Mouse (Mus musculus): Measurements from ENCODE around the gene Rac2. TPM values are rescaled to one million over a fixed set of nuclear protein-coding genes. Genes with fewer than 3 reads are reported as not detected.
A peak's percentile ranks its signal among the peaks of the same experiment; 100 is the strongest.

Gene Rac2
- total RNA-seq, 2 experiments from 2014 or later = 1.4 to 1.7 TPM

GRCm38 (mm10) chr15:78521892-78522291 is 50.7 kb downstream of the Rac2 start:
- Histone ChIP-seq H3K4me3 (no peak overlapping the region), H3K27ac (peak overlapping the region; percentile 69)
- intact Hi-C loops (cut with DNase I) = no loop called here
- no peak for TF ChIP-seq CTCF (IDR thresholded peaks at IDR 0.05)
- DNase-seq = no peak

GRCm38 (mm10) chr15:78521331-78521730 is 51.3 kb downstream of the Rac2 start:
- intact Hi-C loops (cut with DNase I) = no loop called here
- Histone ChIP-seq H3K4me3 (no peak overlapping the region), H3K27ac (peak overlapping the region; percentile 69)
- peak; percentile 66 for DNase-seq
- TF ChIP-seq CTCF (IDR thresholded peaks at IDR 0.05) = no peak

GRCm38 (mm10) chr15:78520112-78520715 is 52.4 kb downstream of the Rac2 start:
- no peak overlapping the region for H3K4me3 ChIP-seq
- H3K27ac ChIP-seq = peak overlapping the region; percentile 83
- peak; percentile 70 for DNase-seq
- TF ChIP-seq CTCF (IDR thresholded peaks at IDR 0.05) = no peak
- intact Hi-C loops (cut with DNase I) = no loop called here

GRCm38 (mm10) chr15:78518221-78518620 is 54.4 kb downstream of the Rac2 start:
- peak overlapping the region; percentile 28; the same call in 1 of the 2 replicates for H3K27ac ChIP-seq
- intact Hi-C loops (cut with DNase I) = loop anchor here (5.0 kb wide), 1 partner anchor 269 kb away; no protein-coding TSS in a partner anchor
- no peak for TF ChIP-seq CTCF (IDR thresholded peaks at IDR 0.05)
- no peak for DNase-seq
- no peak overlapping the region for H3K4me3 ChIP-seq

- no peak for TF ChIP-seq CTCF (IDR thresholded peaks at IDR 0.05)
- DNase-seq = no peak
- intact Hi-C loops (cut with DNase I) = loop anchor here (5.0 kb wide), 1 partner anchor 272 kb away; no protein-coding TSS in a partner anchor
- Histone ChIP-seq H3K4me3 (no peak overlapping the region), H3K27ac (no peak overlapping the region)
Observed at GRCm38 (mm10) chr15:78515759-78516158, 56.8 kb downstream of the Rac2 start.

- TF ChIP-seq CTCF (IDR thresholded peaks at IDR 0.05) = peak; percentile 93
- peak; percentile 81 for DNase-seq
- H3K4me3 ChIP-seq = no peak overlapping the region
- H3K27ac ChIP-seq = peak overlapping the region; percentile 50; the same call in 1 of the 2 replicates
- intact Hi-C loops (cut with DNase I) = loop anchor here (1.0 to 5.0 kb wide), 4 partner anchors 18 to 273 kb away; no protein-coding TSS in a partner anchor
Observed at GRCm38 (mm10) chr15:78514393-78515146, 58.0 kb downstream of the Rac2 start.

GRCm38 (mm10) chr15:78513019-78513418 is 59.6 kb downstream of the Rac2 start:
- Histone ChIP-seq H3K27ac (no peak overlapping the region), H3K4me3 (no peak overlapping the region)
- no peak for TF ChIP-seq CTCF (IDR thresholded peaks at IDR 0.05)
- intact Hi-C loops (cut with DNase I) = loop anchor here (5.0 kb wide), 1 partner anchor 69 kb away; no protein-coding TSS in a partner anchor
- no peak for DNase-seq

GRCm38 (mm10) chr15:78511951-78512350 is 60.6 kb downstream of the Rac2 start:
- no peak for TF ChIP-seq CTCF (IDR thresholded peaks at IDR 0.05)
- H3K27ac ChIP-seq = no peak overlapping the region
- no peak overlapping the region for H3K4me3 ChIP-seq
- no peak for DNase-seq
- intact Hi-C loops (cut with DNase I) = loop anchor here (5.0 kb wide), 1 partner anchor 70 kb away; no protein-coding TSS in a partner anchor

GRCm38 (mm10) chr15:78510736-78511135 is 61.8 kb downstream of the Rac2 start:
- no peak overlapping the region for H3K4me3 ChIP-seq
- no peak for TF ChIP-seq CTCF (IDR thresholded peaks at IDR 0.05)
- intact Hi-C loops (cut with DNase I) = loop anchor here (5.0 kb wide), 1 partner anchor 72 kb away; no protein-coding TSS in a partner anchor
- H3K27ac ChIP-seq = no peak overlapping the region
- DNase-seq = no peak

- Histone ChIP-seq H3K27ac (no peak overlapping the region), H3K4me3 (no peak overlapping the region)
- no peak for DNase-seq
- no peak for TF ChIP-seq CTCF (IDR thresholded peaks at IDR 0.05)
- intact Hi-C loops (cut with DNase I) = loop anchor here (5.0 kb wide), 1 partner anchor 72 kb away; no protein-coding TSS in a partner anchor
Observed at GRCm38 (mm10) chr15:78510121-78510576, 62.4 kb downstream of the Rac2 start.

GRCm38 (mm10) chr15:78509297-78509899 is 63.2 kb downstream of the Rac2 start:
- Histone ChIP-seq H3K27ac (no peak overlapping the region), H3K4me3 (no peak overlapping the region)
- DNase-seq = no peak
- no peak for TF ChIP-seq CTCF (IDR thresholded peaks at IDR 0.05)
- intact Hi-C loops (cut with DNase I) = no loop called here

Other genes with a start within 250 kb of the Rac2 start
- gene Csf2rb, start 247.0 kb downstream of the Rac2 start, total RNA-seq (2021) = 1 to 10 TPM in 1 of 2 experiments, under 1 TPM in 1; 0.86 to 1.0 TPM
- not detected for gene Tex33, start 176.9 kb downstream of the Rac2 start, total RNA-seq (2021)
- gene Tst, start 166.9 kb downstream of the Rac2 start, total RNA-seq (2021) = 10 to 100 TPM; 18.2 to 18.8 TPM
- 10 to 100 TPM; 61.9 to 66.9 TPM for gene Mpst, start 166.4 kb downstream of the Rac2 start, total RNA-seq (2021)
- 10 to 100 TPM in 1 of 2 experiments, 1 to 10 TPM in 1; 8.9 to 17.2 TPM for gene Kctd17, start 144.2 kb downstream of the Rac2 start, total RNA-seq (2021)
- gene Tmprss6, start 104.1 kb downstream of the Rac2 start, total RNA-seq (2021) = not detected
- not detected for gene Il2rb, start 77.5 kb downstream of the Rac2 start, total RNA-seq (2021)
- 1 to 10 TPM; 2.7 to 7.6 TPM for gene C1qtnf6, start 41.4 kb downstream of the Rac2 start, total RNA-seq (2021)
- under 1 TPM in 1 of 2 experiments, not detected in 1; 0.05 TPM for gene Sstr3, start 28.1 kb downstream of the Rac2 start, total RNA-seq (2021)
- gene Cyth4, start 24.3 kb upstream of the Rac2 start, total RNA-seq (2021) = 1 to 10 TPM; 1.9 TPM
- under 1 TPM in 1 of 2 experiments, not detected in 1; 0.03 TPM for gene Elfn2, start 146.0 kb upstream of the Rac2 start, total RNA-seq (2021)
- 1 to 10 TPM; 2.6 to 3.1 TPM for gene Mfng, start 200.7 kb upstream of the Rac2 start, total RNA-seq (2021)
- gene Card10, start 230.3 kb upstream of the Rac2 start, total RNA-seq (2021) = 1 to 10 TPM; 6.1 to 6.8 TPM

All from gastrocnemius, adult 2 months (tissue).